Mouse (Mus musculus) c-Kit-positive CD71-negative TER-119-negative erythroid progenitor cells, embryonic 14.5 days (primary cell): ENCODE measurements at regions not wholly inside any gene's neighbourhood (a gene's known extent, or its start where the extent isn't known, plus 50 kb on each side); places are given as distances from the start of the nearest gene placed in this dataset.

Experiments
- DNase-seq: peaks from one replicate; pipeline ENCODE4 v3.0.0-alpha.2; 2013; ENCODE audit warnings: low read depth

DNA sequence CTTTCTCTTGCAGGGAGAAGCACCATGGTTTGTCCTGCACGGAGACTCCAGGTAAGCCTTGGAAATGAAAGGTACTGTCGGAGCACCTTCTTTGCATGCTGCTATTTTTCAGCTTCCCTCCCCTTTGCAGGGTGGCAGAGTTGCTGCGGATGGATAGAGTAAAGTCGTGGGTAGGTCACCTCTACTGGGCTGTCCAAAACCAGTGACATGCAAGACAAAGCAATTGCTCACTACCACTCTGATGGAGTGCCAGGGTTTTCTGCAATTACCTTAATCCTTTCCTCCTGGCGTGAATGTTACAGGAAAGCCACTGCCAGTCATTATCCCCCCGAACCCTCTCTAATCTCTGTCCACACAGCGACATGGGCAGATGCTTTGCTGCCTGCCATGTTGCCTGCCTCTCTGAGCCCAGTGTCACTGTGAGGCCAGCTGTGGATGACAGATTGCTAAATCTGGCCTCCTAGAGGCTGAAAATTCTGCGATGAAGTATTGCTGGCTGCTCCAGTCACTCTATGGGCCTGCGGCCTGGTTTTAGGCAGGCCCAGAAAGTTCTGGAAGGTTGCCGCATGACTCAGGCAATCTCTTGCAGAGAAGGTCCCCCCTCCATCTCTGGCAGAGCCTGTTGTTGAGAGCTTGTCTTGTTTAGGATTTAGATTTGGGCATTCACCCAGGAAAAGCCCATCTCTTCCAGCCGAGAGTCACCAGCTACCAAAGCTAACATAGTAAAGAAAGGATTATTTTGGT is 54.1 kb upstream of the Sod3 start:
- DNase-seq: no peak

DNA sequence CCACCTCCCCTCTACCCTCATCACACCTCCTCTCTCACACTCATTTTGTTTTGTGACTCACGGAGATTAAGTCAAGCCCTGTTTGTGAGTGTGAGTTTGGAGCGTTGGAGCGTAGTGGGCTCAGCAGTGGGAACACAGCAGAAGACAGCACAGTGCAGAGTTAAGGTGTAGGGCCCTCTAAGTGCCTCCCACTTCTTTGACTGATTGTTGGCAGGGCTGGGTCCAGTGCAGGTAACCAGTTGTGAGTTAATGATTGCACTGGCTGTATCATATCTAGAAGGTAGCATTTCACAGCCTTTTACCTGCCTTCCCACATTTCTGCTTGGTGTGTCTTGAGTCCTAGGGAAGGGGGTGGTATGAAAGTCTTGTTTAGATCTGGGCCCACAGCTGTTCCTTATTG is 67.3 kb upstream of the Sod3 start:
- DNase-seq: no peak

DNA sequence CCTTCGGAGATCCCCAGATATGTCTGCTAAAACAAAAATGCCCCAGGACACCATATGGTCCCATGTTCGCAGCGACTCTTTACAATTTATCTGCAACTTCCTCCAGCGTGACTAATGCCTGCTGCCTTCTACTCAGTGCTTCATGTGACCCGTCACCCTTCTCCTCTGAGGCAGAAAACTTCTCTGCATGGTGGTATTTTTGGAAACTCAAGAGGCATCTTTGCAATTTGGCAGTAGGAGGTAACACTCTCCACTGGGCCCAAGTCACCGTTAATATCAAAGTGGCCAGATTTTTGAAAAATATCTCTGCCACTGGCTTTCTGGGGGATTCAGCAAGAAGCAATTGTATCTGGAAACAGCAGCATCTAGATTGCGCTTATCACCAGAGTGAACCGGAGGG is 69.1 kb upstream of the Sod3 start:
- no peak for DNase-seq

DNA sequence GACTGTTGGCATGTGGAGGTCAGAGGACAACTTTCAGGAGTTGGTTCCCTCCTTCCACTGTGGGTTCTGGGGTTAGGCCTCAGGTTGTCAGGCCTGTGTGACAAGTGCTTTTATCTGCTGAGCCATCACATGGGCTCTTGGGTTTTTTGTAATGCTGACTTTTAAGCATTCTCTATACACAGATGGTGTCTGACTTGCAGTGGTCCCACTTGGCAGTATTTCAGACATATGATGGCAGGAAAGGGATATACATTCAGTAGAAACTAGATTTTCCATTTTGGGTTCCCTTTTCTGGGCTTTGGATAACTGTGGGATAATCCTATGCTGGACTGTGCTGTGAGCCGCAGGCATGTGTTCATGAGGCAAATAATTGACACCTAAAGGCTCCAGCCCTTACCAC is 75.3 kb upstream of the Sod3 start:
- no peak for DNase-seq

DNA sequence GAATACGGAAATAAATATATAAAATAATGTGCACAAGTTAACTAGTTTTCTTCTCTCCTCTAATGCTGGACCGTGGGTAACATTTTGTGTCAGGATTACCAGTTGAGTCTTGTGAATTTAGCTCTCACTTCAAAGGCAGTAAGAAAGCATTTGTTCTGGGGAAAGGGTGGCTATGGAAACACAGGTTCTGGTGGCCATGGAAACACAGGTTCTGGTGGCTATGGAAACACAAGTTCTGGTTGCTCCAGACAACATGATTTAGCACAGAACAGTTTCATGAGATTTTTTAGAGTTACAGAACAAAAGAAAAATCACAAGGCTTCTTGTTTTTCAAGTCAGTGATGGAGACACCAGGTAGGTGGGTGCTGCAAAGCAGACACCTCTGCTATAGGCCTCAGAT is 82.7 kb upstream of the Sod3 start:
- DNase-seq: no peak

DNA sequence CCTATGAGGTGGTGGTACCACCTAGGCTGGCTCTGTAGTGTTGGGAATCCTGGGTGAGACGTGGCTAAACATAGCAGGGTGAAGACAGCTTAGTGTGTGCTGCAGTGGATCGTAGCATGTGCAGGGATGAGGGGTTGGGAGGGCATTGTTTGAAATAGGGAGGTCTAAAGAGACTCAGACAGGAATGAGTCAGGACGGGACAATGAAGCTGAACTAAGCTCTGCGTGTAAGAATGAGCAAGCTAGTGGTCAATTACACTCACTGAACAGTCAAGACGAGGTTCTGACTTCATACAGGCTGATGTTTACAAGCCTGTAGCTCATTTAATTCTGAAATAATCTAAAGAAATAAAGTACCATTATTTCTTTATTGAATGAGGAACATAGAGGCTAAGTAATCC is 85.5 kb upstream of the Sod3 start:
- no peak for DNase-seq

DNA sequence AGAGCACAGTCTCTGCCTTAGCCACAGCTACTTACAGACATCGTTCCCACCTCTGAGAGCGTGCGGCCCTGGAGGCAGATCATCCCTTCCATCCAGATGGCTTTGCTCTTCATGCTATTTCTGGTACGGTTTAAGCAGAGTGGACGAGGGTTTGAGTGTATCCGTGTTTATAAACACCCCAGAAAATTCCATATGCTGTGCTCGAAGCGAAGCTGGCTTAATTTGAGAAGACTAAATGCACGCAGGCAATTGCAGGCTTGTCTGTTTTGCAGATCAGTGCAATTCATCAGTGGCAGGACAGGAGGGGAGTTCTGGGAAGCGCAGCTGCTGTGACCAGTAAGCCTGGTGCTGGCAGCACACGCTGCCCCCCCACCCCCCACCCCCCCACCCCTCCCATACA is 72.9 kb upstream of the Dhx15 start:
- no peak for DNase-seq

DNA sequence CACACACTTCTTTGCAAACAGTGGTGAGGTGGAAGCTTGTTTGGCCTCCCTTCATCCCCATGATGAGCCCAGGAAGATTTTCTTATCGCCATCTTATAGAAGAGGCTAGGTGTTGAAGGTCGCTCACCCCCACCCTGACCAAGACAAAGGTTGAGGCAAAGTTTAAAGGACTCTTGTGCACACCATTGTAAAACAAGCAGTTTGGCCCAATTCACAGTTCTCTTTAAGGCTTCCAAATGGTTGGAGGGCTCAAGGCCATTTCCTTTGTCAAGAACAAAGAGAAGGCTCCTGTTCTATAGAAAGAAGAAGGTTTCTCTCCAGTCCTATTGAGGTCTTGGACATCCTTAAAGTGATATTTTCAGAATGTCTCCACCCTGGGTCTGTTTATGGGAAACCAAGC is 67.8 kb upstream of the Dhx15 start:
- DNase-seq: no peak

DNA sequence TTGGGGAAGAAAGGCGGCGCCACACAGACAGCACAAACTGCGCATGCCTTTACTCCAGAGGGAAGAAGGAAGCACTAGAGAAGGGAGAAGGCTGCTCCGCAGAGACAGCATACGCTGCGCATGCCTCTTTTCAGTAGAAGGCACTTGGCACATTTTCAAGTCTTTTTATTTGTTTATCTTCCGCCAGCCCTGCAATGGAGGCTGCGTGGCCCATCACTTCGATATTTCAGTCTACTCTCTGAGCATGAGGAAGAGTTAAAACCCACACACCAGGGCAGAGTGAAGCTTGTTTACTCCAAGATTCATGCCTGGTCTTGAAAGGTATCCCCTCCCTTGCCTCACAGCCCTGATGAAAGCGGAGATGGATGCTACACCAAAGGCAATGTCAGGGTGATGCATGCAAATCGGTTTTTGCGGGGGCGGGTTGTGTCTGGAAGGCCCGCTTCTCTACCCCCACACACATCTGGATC is 64.3 kb upstream of the Dhx15 start:
- DNase-seq: no peak

DNA sequence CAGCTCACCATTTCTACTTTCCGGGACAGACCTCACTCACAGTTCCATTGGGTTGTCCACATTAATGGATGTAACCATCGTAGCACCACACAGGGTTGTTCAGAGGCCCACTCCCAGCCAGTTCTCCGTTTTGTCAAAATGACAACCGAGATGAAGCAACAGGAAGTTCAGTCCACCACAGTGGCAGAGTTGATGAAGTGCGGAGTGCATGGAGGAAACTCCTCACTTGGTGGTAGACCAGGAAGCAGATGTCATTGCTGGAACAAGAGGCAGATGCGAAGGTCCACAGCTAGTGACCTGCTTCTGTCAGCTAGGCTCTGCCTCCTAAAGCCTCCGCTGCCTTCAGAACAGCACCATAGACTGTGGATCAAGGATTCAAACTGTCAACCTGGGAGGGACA is 59.5 kb upstream of the Dhx15 start:
- DNase-seq: peak; percentile 16

DNA sequence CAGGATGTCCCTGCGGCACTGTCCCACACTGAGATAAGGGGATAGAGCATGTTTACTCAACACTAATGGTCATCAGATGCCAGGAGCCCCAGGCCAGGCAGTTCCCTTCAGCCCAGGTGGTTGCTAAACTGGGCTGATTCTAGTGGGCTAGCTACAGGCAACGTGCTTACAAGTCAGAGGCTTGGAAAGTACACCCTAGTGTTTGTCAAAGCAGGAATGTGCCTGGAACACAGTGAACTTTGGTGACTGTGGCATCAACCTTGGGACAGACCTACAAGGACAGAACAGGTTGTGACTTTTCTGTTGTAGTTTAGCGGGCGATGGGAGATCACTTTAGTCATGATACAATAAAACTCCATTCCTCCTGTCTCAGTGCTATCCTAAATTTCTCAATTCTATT is 53.6 kb upstream of the Dhx15 start:
- no peak for DNase-seq

DNA sequence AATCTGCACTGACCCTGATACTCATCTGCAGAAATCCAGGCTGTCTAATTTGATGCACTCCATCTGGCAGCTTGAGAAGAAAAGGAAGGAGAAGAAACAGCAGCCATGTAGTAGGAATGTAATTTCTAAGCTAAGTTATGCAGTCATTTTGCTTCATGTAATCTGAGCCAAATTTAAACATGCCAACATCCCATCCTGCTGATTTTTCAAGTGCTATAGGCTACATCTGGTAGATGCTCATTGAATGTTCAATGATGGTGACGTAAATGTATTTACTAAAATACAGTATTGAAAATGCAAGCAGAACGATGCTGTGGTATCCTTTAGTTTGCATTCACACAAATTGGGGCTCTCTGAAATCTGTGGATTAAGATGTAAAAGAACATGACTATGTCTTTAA is 52.1 kb upstream of the Dhx15 start:
- no peak for DNase-seq

DNA sequence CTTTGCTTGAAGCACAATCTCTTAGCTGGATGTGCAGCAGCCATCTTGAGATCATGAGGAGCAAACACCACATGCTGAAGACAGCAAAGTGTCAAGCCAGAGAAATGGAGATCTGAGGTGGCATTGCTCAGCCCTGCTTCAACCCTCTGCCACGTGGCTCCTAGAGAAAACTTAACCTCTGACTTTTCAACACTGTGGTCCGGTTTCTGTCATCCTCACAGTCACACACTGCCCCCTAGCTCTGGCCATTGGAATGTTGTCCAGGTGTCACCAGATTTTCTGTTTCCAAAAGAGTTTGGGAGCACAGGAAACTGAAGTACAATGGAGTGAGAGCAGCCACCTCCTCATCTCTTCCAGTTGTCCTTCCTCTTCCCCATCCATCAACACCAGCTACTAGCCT is 50.2 kb upstream of the Dhx15 start:
- no peak for DNase-seq
